Mouse (Mus musculus) embryonic facial prominence, embryonic 15.5 days (tissue): ENCODE data around the gene Btbd35f17. TPM values are rescaled to one million over a fixed set of nuclear protein-coding genes. Genes with fewer than 3 reads are reported as not detected.
"Not testable (repeated sequence)": the region's sequence is repeated elsewhere in the genome, so short reads cannot be mapped to it uniquely, and the experiment has no call there.

Experiments used
- ATAC-seq: fragments of 200-750 bp; cut with Nextera tagmentation; 2 replicates; pipeline ENCODE4 v1.8.0; 2017; ENCODE audit warnings: low read depth, moderate TSS enrichment; ENCODE audit not compliant: insufficient number of reproducible peaks, low FRiP score, low TSS enrichment
- H3K27ac ChIP-seq: fragments of 300-500 bp; sonication (generic); replicated peaks from 2 replicates; pipeline ENCODE4 v1.5.1; 2015; ENCODE audit warnings: mild to moderate bottlenecking, inconsistent platforms
- H3K27me3 ChIP-seq: fragments of 300-500 bp; sonication (generic); 2 replicates; pipeline ENCODE4 v1.6.1; 2015; ENCODE audit warnings: inconsistent platforms
- H3K36me3 ChIP-seq: fragments of 300-500 bp; sonication (generic); 2 replicates; pipeline ENCODE4 v1.6.1; 2015; ENCODE audit warnings: mild to moderate bottlenecking, inconsistent platforms
- H3K4me1 ChIP-seq: fragments of 300-500 bp; sonication (generic); 2 replicates; pipeline ENCODE4 v1.6.1; 2015; ENCODE audit warnings: inconsistent platforms
- H3K4me2 ChIP-seq: fragments of 300-500 bp; sonication (generic); replicated peaks from 2 replicates; pipeline ENCODE4 v1.6.1; 2015; ENCODE audit warnings: mild to moderate bottlenecking, inconsistent platforms
- H3K4me3 ChIP-seq: fragments of 300-500 bp; sonication (generic); replicated peaks from 2 replicates; pipeline ENCODE4 v1.5.1; 2015; ENCODE audit warnings: mild to moderate bottlenecking, inconsistent platforms
- H3K9ac ChIP-seq: fragments of 300-500 bp; sonication (generic); 2 replicates; pipeline ENCODE4 v1.6.1; 2015; ENCODE audit warnings: inconsistent platforms
- H3K9me3 ChIP-seq: fragments of 300-500 bp; sonication (generic); replicated peaks from 2 replicates; pipeline ENCODE4 v1.6.1; 2016; ENCODE audit warnings: inconsistent platforms
- WGBS: fragments of 180-500 bp; shearing (Covaris S2); methylation state at CpG from one replicate; pipeline ENCODE4 v1.1.7; 2015; 5-methylcytosine and 5-hydroxymethylcytosine counted together
- polyA plus RNA-seq: library from polyadenylated mRNA; unstranded; fragments of >200 nt; fragmentation: Nextera tagmentation; extraction: Ambion mirVana; gene quantifications from 2 replicates; pipeline ENCODE4 v1.2.1, GENCODE M21; 2015

The Btbd35f17 gene
- not detected in 2 replicates for polyA plus RNA-seq

DNA sequence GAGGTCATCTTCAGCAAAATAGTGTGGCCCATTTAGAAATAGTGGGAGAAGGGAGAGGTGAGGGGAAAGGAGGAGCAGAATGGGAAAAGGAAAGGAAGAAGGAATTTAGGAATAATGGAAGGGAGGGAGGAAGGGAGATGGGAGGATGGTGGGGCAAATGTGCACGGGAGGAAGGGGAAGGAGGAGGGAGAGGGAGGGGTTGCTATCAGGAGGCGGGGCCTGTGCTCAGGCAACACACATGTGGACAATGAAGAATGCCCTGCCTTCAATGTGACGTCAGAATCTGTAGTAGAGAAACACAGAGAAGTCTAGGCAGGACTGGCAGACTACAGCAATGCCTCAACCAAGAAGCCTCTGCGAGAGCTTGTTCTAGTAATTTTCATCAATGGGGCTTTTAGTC is at the start of gene Btbd35f17:
Btbd35f17 (plus strand) TSS at position 301 of the 400 bp plus-strand sequence.
- not testable (repeated sequence) for ATAC-seq, H3K4me3 ChIP-seq, H3K9me3 ChIP-seq, H3K4me1 ChIP-seq, H3K36me3 ChIP-seq, H3K27ac ChIP-seq, H3K9ac ChIP-seq, H3K4me2 ChIP-seq, H3K27me3 ChIP-seq
- WGBS: 93% methylated on average over 2 of the region's 4 CpGs

Other genes starting within 250 kb of the Btbd35f17 start
- gene Btbd35f28, start 174.1 kb upstream of the Btbd35f17 start, polyA plus RNA-seq: not detected in 2 replicates
- not detected in 2 replicates for gene Btbd35f20, start 79.4 kb upstream of the Btbd35f17 start, polyA plus RNA-seq